Mouse (Mus musculus) left cerebral cortex, postnatal 14 days (tissue): Measurements from ENCODE around the gene Fbxo21. TPM values are rescaled to one million over a fixed set of nuclear protein-coding genes. Genes with fewer than 3 reads are reported as not detected.

ENCODE experiments used
- DNase-seq, 2 experiments: peaks; one replicate each; pipeline ENCODE4 v3.0.0; 2021 to 2022; ENCODE audit warnings: low spot score in 2 of 2, mixed read lengths in 1 of 2
- intact Hi-C: fragments of 180-260 bp; cut with DNase I; formaldehyde crosslinking; loops from one replicate; pipeline ENCODE4 v1.15.1; 2025
- total RNA-seq, 2 experiments: library from RNA; stranded (reverse); gene quantifications; 2 replicates each; pipeline ENCODE4 v1.2.3; 2021

The Fbxo21 gene
- total RNA-seq, 2 experiments from 2014 or later = 113 to 118 TPM

- no peak for DNase-seq
- intact Hi-C loops = no loop called here
These were observed 59.3 kb downstream of the Fbxo21 start for GRCm38 (mm10) chr5:118035786-118036185.

- intact Hi-C loops = no loop called here
These were observed 60.6 kb downstream of the Fbxo21 start for GRCm38 (mm10) chr5:118036888-118037797.

GRCm38 (mm10) chr5:118037798-118038484 lies 61.4 kb downstream of the Fbxo21 start:
- DNase-seq = no peak
- intact Hi-C loops = no loop called here

More at GRCm38 (mm10) chr5:118036888-118037797, 60.6 kb downstream of the Fbxo21 start:
- DNase-seq = peak; percentile 53 to 68

- no peak for DNase-seq
- intact Hi-C loops = no loop called here
These were observed 62.7 kb downstream of the Fbxo21 start for GRCm38 (mm10) chr5:118039241-118039668.

GRCm38 (mm10) chr5:118042599-118042998 lies 66.1 kb downstream of the Fbxo21 start:
- no peak for DNase-seq
- intact Hi-C loops = no loop called here

- intact Hi-C loops = no loop called here
These were observed 67.2 kb downstream of the Fbxo21 start for GRCm38 (mm10) chr5:118043761-118044160.

GRCm38 (mm10) chr5:118044907-118045306 lies 68.4 kb downstream of the Fbxo21 start:
- intact Hi-C loops = no loop called here
- peak in 1 of 2 experiments; percentile 65 for DNase-seq

More at GRCm38 (mm10) chr5:118043761-118044160, 67.2 kb downstream of the Fbxo21 start:
- DNase-seq = no peak

GRCm38 (mm10) chr5:118045385-118045784 lies 68.9 kb downstream of the Fbxo21 start:
- DNase-seq = no peak
- intact Hi-C loops = no loop called here

GRCm38 (mm10) chr5:118047091-118047757 lies 70.7 kb downstream of the Fbxo21 start:
- no peak for DNase-seq
- intact Hi-C loops = no loop called here

- DNase-seq = no peak
These were observed 71.9 kb downstream of the Fbxo21 start for GRCm38 (mm10) chr5:118048412-118048811.

GRCm38 (mm10) chr5:118048928-118049327 lies 72.4 kb downstream of the Fbxo21 start:
- no peak for DNase-seq
- intact Hi-C loops = no loop called here

More at GRCm38 (mm10) chr5:118048412-118048811, 71.9 kb downstream of the Fbxo21 start:
- intact Hi-C loops = no loop called here

- intact Hi-C loops = no loop called here
- DNase-seq = no peak
These were observed 74.2 kb downstream of the Fbxo21 start for GRCm38 (mm10) chr5:118050743-118051142.

GRCm38 (mm10) chr5:118051981-118052662 lies 75.6 kb downstream of the Fbxo21 start:
- intact Hi-C loops = no loop called here

GRCm38 (mm10) chr5:118053205-118053604 lies 76.7 kb downstream of the Fbxo21 start:
- no peak for DNase-seq
- intact Hi-C loops = no loop called here

More at GRCm38 (mm10) chr5:118051981-118052662, 75.6 kb downstream of the Fbxo21 start:
- DNase-seq = no peak

GRCm38 (mm10) chr5:118057508-118058111 lies 81.1 kb downstream of the Fbxo21 start:
- DNase-seq = no peak
- intact Hi-C loops = no loop called here

- intact Hi-C loops = no loop called here
- no peak for DNase-seq
These were observed 82.3 kb downstream of the Fbxo21 start for GRCm38 (mm10) chr5:118058858-118059257.

GRCm38 (mm10) chr5:118059646-118060045 lies 83.1 kb downstream of the Fbxo21 start:
- DNase-seq = no peak
- intact Hi-C loops = no loop called here
